Mouse (Mus musculus) gastrocnemius, postnatal 14 days (tissue): ENCODE measurements around the gene Dpf3. TPM values are rescaled to one million over a fixed set of nuclear protein-coding genes. Genes with fewer than 3 reads are reported as not detected.

Source experiments
- DNase-seq: peaks from one replicate; pipeline ENCODE4 v3.0.0; 2021; ENCODE audit warnings: mixed read lengths
- intact Hi-C: fragments of 180-260 bp; cut with DNase I; formaldehyde crosslinking; loops from one replicate; pipeline ENCODE4 v1.15.1; 2025; ENCODE audit warnings: low total_unique reads
- total RNA-seq, 2 experiments: library from RNA; stranded (reverse); gene quantifications; 2 replicates each; pipeline ENCODE4 v1.2.3; 2021

The Dpf3 gene
- total RNA-seq, 2 experiments from 2014 or later = 18.7 to 19.5 TPM

- DNase-seq = no peak
Measured at GRCm38 (mm10) chr12:83248636-83249035, 238.9 kb downstream of the Dpf3 start.

GRCm38 (mm10) chr12:83247669-83248068, 239.8 kb downstream of the Dpf3 start:
- DNase-seq = no peak
- intact Hi-C loops = no loop called here

More at GRCm38 (mm10) chr12:83248636-83249035, 238.9 kb downstream of the Dpf3 start:
- intact Hi-C loops = no loop called here

DNA sequence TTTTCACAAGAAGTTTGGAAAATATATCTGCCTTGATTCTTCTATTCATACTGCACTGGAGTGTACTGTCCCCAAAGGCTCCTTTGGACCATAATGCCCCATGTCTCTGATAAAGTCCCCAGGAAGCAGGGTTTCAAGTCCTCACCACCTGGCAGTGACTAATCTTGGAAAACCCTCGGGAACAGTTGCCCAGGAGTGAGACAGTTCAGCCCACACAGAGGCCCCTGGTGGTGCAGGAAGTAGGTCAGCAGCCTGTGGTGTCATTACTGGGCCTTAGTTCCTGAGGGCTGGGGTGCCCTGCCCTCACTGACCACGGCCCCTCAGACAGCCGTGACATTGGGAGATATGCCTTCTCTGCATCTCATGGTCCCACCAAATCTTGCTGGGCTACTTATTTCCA, 246.5 kb downstream of the Dpf3 start:
- DNase-seq = peak; percentile 17
- intact Hi-C loops = no loop called here

DNA sequence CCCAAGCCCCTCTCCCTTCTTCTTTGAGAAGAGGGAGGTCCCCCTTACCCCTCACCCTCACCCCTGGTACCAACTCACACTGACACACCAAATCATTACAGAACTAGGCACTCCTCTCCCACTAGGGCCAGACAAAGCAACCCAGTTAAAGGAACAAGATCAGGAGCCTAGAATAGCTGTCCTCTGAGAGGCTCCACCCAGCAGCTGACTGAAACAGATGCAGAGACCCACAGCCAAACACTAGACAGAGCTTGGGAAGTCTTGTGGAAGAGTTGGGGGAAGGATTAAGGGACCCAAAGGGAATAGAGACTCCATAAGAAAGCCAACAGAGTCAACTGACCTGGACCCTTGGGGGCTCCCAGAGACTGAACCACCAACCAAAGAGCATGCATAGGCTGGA, 246.9 kb downstream of the Dpf3 start:
- DNase-seq = no peak
- intact Hi-C loops = no loop called here

DNA sequence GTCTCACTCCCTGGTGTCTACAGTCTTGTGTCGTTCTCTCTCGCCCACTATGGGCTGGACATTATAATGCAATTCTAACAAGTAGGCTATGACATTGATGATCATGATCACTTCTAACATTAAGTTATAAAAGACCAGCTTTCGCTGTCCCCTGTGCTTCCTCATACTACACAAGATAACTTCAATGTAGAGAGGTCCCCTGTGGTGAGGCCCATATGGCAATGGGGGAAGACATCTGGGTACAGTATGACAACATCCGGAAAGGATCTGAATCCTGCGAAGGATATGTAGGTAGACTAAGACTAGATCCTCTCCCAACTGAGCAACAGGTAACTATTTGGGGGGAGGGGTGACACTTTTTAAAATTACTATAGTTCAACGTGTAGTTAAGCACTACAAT, 251.7 kb downstream of the Dpf3 start:
- no peak for DNase-seq
- intact Hi-C loops = no loop called here

- intact Hi-C loops = no loop called here
- no peak for DNase-seq
Measured at GRCm38 (mm10) chr12:83234981-83235380, 252.5 kb downstream of the Dpf3 start.

- DNase-seq = no peak
- intact Hi-C loops = no loop called here
Measured at GRCm38 (mm10) chr12:83233651-83234050, 253.9 kb downstream of the Dpf3 start.

GRCm38 (mm10) chr12:83232916-83233315, 254.6 kb downstream of the Dpf3 start:
- intact Hi-C loops = no loop called here
- no peak for DNase-seq

DNA sequence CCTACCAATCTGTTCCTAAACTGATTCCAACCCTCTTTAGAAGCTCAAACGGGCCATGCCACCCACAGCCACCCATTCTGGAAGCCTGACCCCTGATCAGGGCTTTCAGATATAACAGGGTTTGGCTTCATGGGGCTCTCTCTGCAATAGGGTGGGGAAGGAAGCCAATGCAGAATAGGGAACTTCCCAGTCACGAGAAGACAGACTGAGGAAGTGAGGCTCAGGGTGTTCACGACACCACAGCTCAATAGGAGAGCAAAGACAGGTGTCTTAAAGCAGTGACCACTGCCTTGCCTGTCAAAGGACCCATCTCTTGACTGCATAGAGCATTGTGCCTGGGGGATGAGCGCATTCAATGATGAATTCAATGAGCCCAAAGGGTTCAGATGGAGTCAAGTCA, 256.3 kb downstream of the Dpf3 start:
- no peak for DNase-seq
- intact Hi-C loops = no loop called here

- intact Hi-C loops = no loop called here
Measured at GRCm38 (mm10) chr12:83229683-83230082, 257.8 kb downstream of the Dpf3 start.

GRCm38 (mm10) chr12:83227014-83227413, 260.5 kb downstream of the Dpf3 start:
- intact Hi-C loops = no loop called here
- no peak for DNase-seq

More at GRCm38 (mm10) chr12:83229683-83230082, 257.8 kb downstream of the Dpf3 start:
- DNase-seq = no peak

DNA sequence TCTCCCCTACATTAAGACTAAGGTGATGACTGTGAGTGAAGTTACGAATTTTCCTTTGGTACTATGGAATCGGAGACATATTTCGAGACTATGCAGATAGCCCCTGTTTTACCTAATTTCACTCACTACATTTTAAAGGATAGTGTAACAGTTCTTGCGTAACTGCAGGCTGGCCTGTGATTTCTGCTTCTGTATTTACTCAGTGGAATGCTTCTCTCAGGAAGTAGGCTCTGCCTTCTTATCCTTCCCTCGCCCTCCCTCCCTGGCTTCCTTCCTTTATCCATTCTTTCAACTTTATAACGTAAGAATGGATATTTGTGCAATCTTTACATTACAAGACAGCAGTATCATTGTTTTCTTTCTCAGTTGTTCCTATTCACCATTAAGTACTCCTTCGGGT, 266.6 kb downstream of the Dpf3 start:
- DNase-seq = no peak
- intact Hi-C loops = no loop called here

GRCm38 (mm10) chr12:83213879-83214341, 273.6 kb downstream of the Dpf3 start:
- intact Hi-C loops = no loop called here
- DNase-seq = no peak

GRCm38 (mm10) chr12:83211976-83212375, 275.5 kb downstream of the Dpf3 start:
- intact Hi-C loops = no loop called here
- DNase-seq = no peak

GRCm38 (mm10) chr12:83211146-83211822, 276.2 kb downstream of the Dpf3 start:
- no peak for DNase-seq
- intact Hi-C loops = no loop called here

GRCm38 (mm10) chr12:83210735-83211134, 276.8 kb downstream of the Dpf3 start:
- DNase-seq = no peak
- intact Hi-C loops = no loop called here

GRCm38 (mm10) chr12:83210294-83210693, 277.2 kb downstream of the Dpf3 start:
- DNase-seq = no peak
- intact Hi-C loops = no loop called here

- intact Hi-C loops = no loop called here
Measured at GRCm38 (mm10) chr12:83209461-83209860, 278.1 kb downstream of the Dpf3 start.

DNA sequence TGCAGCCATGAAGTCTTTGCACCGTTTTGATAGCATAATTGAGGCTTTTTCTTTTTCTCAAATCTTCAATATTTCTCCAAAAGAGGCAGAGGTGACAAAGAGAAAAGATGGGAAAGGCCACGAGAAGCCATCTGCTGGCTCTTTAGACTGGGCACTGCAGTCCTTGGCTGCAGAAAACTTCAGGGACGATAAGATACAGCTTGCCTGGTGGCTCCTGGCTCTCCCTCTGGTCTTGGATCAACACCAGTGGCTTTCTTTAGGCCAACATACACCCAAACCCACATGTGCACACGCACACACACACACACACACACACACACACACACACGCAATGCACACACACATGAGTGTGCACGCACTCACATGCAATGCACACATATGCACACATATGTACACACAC, 278.7 kb downstream of the Dpf3 start:
- intact Hi-C loops = no loop called here
- DNase-seq = no peak

More at GRCm38 (mm10) chr12:83209461-83209860, 278.1 kb downstream of the Dpf3 start:
- DNase-seq = no peak

GRCm38 (mm10) chr12:83208011-83208410, 279.5 kb downstream of the Dpf3 start:
- DNase-seq = no peak
- intact Hi-C loops = no loop called here

GRCm38 (mm10) chr12:83207481-83207880, 280.0 kb downstream of the Dpf3 start:
- no peak for DNase-seq
- intact Hi-C loops = no loop called here

- DNase-seq = no peak
- intact Hi-C loops = no loop called here
Measured at GRCm38 (mm10) chr12:83206866-83207265, 280.6 kb downstream of the Dpf3 start.
